Mouse (Mus musculus): ENCODE data around the gene Vmn1r29. TPM values are rescaled to one million over a fixed set of nuclear protein-coding genes. Genes with fewer than 3 reads are reported as not detected.
"Not testable (repeated sequence)": the region's sequence is repeated elsewhere in the genome, so short reads cannot be mapped to it uniquely, and the experiment has no call there.

Vmn1r29 gene
- total RNA-seq (2012; rRNA removed) = not detected in 2 replicates

DNA sequence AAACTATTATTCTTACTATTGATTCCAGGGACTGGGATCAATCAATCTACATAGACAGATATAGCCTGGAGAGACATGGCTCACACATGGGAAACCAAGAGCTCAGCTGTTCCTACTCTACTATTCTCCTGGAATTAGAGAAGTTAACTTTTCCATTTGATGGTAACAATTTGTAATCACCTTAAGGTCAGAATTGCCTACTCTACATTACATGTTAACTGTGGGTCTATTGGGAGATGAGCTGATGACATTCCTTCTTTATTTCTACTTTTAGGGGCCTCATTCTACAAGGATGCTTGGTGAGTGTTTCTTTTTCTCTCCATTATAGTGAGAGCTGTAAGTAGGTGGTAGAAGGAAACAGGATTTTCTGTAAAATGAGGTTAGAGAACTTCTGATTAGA is at the start of gene Vmn1r29:
Gene Vmn1r29, plus strand, starts transcription at position 301 of the 400 bp plus-strand sequence.
- TF ChIP-seq HCFC1 (IDR thresholded peaks at IDR 0.05; ENCODE audit: borderline replicate concordance, insufficient read depth, low read length) (no peak), ZC3H11A (IDR thresholded peaks at IDR 0.05; ENCODE audit: borderline replicate concordance, low read depth, low read length) (no peak), ZNF384 (IDR thresholded peaks at IDR 0.05; ENCODE audit: low read depth, low read length) (no peak), MAFK (IDR thresholded peaks at IDR 0.05; ENCODE audit: insufficient read depth, low read depth, low read length) (no peak), CHD2 (IDR thresholded peaks at IDR 0.05; ENCODE audit: low read depth, low read length) (no peak)
- no peak for DNase-seq (ENCODE audit: low read depth, low spot score)
- Histone ChIP-seq H3K4me1 (ENCODE audit: control insufficient read depth in 2 of 2, insufficient read depth in 2 of 2, low read length in 2 of 2, poor library complexity in 1 of 2) (no peaks in the 10 kb centered on the region), H3K4me3 (ENCODE audit: insufficient read depth in 1 of 2, low read depth in 1 of 2, low read length in 2 of 2, poor library complexity in 1 of 2, severe bottlenecking in 1 of 2) (no peak within 1 kb of the TSS), H3K36me3 (ENCODE audit: control insufficient read depth, insufficient read depth, low read length, poor library complexity, severe bottlenecking) (no peaks in the 10 kb centered on the region), H3K27ac (ENCODE audit: insufficient read depth, low read depth, low read length, poor library complexity, severe bottlenecking) (no peak within 1 kb of the TSS), H3K9me3 (ENCODE audit: control insufficient read depth, insufficient read depth, low read depth, low read length) (no peaks in the 10 kb centered on the region), H3K9ac (ENCODE audit: insufficient read depth, low read depth, low read length, poor library complexity, severe bottlenecking) (no peak within 1 kb of the TSS)
- in situ Hi-C loops (cut with MboI; ENCODE audit: low sequenced_read_pairs in 2 of 2, unreplicated experiment in 2 of 2) = no loop called here

- Histone ChIP-seq H3K36me3 (ENCODE audit: control insufficient read depth, insufficient read depth, low read length, poor library complexity, severe bottlenecking) (no peaks in the 10 kb centered on the region), H3K9ac (ENCODE audit: insufficient read depth, low read depth, low read length, poor library complexity, severe bottlenecking) (no peak within 1 kb of the TSS), H3K27ac (ENCODE audit: insufficient read depth, low read depth, low read length, poor library complexity, severe bottlenecking) (no peak within 1 kb of the TSS), H3K4me1 (ENCODE audit: control insufficient read depth in 2 of 2, insufficient read depth in 2 of 2, low read length in 2 of 2, poor library complexity in 1 of 2) (no peaks in the 10 kb centered on the region), H3K4me3 (ENCODE audit: insufficient read depth in 1 of 2, low read depth in 1 of 2, low read length in 2 of 2, poor library complexity in 1 of 2, severe bottlenecking in 1 of 2) (no peak within 1 kb of the TSS), H3K9me3 (ENCODE audit: control insufficient read depth, insufficient read depth, low read depth, low read length) (no peaks in the 10 kb centered on the region)
- TF ChIP-seq ZNF384 (IDR thresholded peaks at IDR 0.05; ENCODE audit: low read depth, low read length) (no peak), CHD2 (IDR thresholded peaks at IDR 0.05; ENCODE audit: low read depth, low read length) (no peak), MAFK (IDR thresholded peaks at IDR 0.05; ENCODE audit: insufficient read depth, low read depth, low read length) (no peak), ZC3H11A (IDR thresholded peaks at IDR 0.05; ENCODE audit: borderline replicate concordance, low read depth, low read length) (no peak), HCFC1 (IDR thresholded peaks at IDR 0.05; ENCODE audit: borderline replicate concordance, insufficient read depth, low read length) (no peak)
- in situ Hi-C loops (cut with MboI; ENCODE audit: low sequenced_read_pairs in 2 of 2, unreplicated experiment in 2 of 2) = no loop called here
- DNase-seq (ENCODE audit: low read depth, low spot score) = no peak
Measured at GRCm38 (mm10) chr6:58261737-58262136, 39.6 kb upstream of the Vmn1r29 start, which contains the start of gene Vmn1r28. TSS of gene Vmn1r28 (plus strand) at chr6:58262037.

GRCm38 (mm10) chr6:58279661-58280060 is 21.7 kb upstream of the Vmn1r29 start:
- H3K4me1 ChIP-seq (ENCODE audit: control insufficient read depth in 2 of 2, insufficient read depth in 2 of 2, low read length in 2 of 2, poor library complexity in 1 of 2); H3K9ac ChIP-seq (ENCODE audit: insufficient read depth, low read depth, low read length, poor library complexity, severe bottlenecking); H3K9me3 ChIP-seq (ENCODE audit: control insufficient read depth, insufficient read depth, low read depth, low read length); H3K27ac ChIP-seq (ENCODE audit: insufficient read depth, low read depth, low read length, poor library complexity, severe bottlenecking); H3K36me3 ChIP-seq (ENCODE audit: control insufficient read depth, insufficient read depth, low read length, poor library complexity, severe bottlenecking); H3K4me3 ChIP-seq (ENCODE audit: insufficient read depth in 1 of 2, low read depth in 1 of 2, low read length in 2 of 2, poor library complexity in 1 of 2, severe bottlenecking in 1 of 2); in situ Hi-C loops (cut with MboI; ENCODE audit: low sequenced_read_pairs in 2 of 2, unreplicated experiment in 2 of 2); DNase-seq (ENCODE audit: low read depth, low spot score): not testable (repeated sequence)

DNA sequence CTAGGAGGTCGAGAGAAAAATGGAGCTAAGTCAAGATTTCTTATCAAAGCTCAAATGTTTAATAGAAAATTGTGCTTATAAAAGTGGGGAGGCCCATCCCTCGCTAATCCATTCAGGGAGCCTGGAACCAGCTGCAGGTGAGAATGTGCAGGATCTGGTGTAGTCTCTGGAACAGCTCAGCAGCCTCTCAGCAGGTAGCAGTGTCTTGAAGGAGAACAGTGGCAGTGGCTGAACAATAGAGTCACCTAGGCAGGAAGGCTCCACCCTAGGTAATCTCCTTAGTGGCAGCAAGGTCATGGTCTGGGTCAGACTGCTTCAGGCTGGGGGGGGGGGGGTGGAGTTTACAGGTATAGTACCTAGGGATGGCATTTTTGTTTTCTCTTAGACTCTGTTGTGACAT is 9.1 kb upstream of the Vmn1r29 start:
- Histone ChIP-seq H3K27ac (ENCODE audit: insufficient read depth, low read depth, low read length, poor library complexity, severe bottlenecking) (peak overlapping the region; percentile 7; the same call in 1 of the 2 replicates), H3K4me1 (ENCODE audit: control insufficient read depth in 2 of 2, insufficient read depth in 2 of 2, low read length in 2 of 2, poor library complexity in 1 of 2) (no peaks in the 10 kb centered on the region), H3K9me3 (ENCODE audit: control insufficient read depth, insufficient read depth, low read depth, low read length) (no peaks in the 10 kb centered on the region), H3K4me3 (ENCODE audit: insufficient read depth in 1 of 2, low read depth in 1 of 2, low read length in 2 of 2, poor library complexity in 1 of 2, severe bottlenecking in 1 of 2) (no peak overlapping the region), H3K36me3 (ENCODE audit: control insufficient read depth, insufficient read depth, low read length, poor library complexity, severe bottlenecking) (no peaks in the 10 kb centered on the region), H3K9ac (ENCODE audit: insufficient read depth, low read depth, low read length, poor library complexity, severe bottlenecking) (no peak overlapping the region)
- DNase-seq (ENCODE audit: low read depth, low spot score) = peak; percentile 13
- in situ Hi-C loops (cut with MboI; ENCODE audit: low sequenced_read_pairs in 2 of 2, unreplicated experiment in 2 of 2) = no loop called here
- no peak for TF ChIP-seq ZNF384 (IDR thresholded peaks at IDR 0.05; ENCODE audit: low read depth, low read length)
- TF ChIP-seq CHD2 (IDR thresholded peaks at IDR 0.05; ENCODE audit: low read depth, low read length) = no peak
- no peak for TF ChIP-seq HCFC1 (IDR thresholded peaks at IDR 0.05; ENCODE audit: borderline replicate concordance, insufficient read depth, low read length)
- TF ChIP-seq MAFK (IDR thresholded peaks at IDR 0.05; ENCODE audit: insufficient read depth, low read depth, low read length) = no peak
- no peak for TF ChIP-seq ZC3H11A (IDR thresholded peaks at IDR 0.05; ENCODE audit: borderline replicate concordance, low read depth, low read length)

DNA sequence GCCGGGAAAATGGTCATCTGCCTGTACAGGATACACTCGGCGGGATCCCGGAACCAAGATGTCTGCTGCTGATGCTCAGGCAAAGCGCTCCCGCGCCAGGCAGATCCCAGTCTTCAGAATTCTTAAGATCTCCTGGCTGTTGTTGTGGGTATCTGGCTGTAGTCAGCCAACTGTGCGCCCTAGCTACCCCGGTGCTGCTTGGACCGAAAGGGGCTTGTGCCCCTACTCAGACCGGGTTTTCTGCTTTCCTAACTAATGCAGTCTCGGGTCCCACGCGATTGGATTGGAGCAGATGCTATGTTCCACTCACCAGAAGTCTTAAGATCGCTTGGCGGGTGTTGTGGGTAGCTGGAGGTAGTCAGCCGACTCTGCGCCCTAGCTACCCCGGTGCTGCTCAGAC is 2.8 kb upstream of the Vmn1r29 start:
- in situ Hi-C loops (cut with MboI; ENCODE audit: low sequenced_read_pairs in 2 of 2, unreplicated experiment in 2 of 2); H3K4me1 ChIP-seq (ENCODE audit: control insufficient read depth in 2 of 2, insufficient read depth in 2 of 2, low read length in 2 of 2, poor library complexity in 1 of 2); H3K27ac ChIP-seq (ENCODE audit: insufficient read depth, low read depth, low read length, poor library complexity, severe bottlenecking); H3K9me3 ChIP-seq (ENCODE audit: control insufficient read depth, insufficient read depth, low read depth, low read length); H3K36me3 ChIP-seq (ENCODE audit: control insufficient read depth, insufficient read depth, low read length, poor library complexity, severe bottlenecking): not testable (repeated sequence)
- peak; percentile 9 for DNase-seq (ENCODE audit: low read depth, low spot score)
- Histone ChIP-seq H3K9ac (ENCODE audit: insufficient read depth, low read depth, low read length, poor library complexity, severe bottlenecking) (peak overlapping the region; percentile 41), H3K4me3 (ENCODE audit: insufficient read depth in 1 of 2, low read depth in 1 of 2, low read length in 2 of 2, poor library complexity in 1 of 2, severe bottlenecking in 1 of 2) (peak overlapping the region; percentile 40 to 60)

- H3K36me3 ChIP-seq (ENCODE audit: control insufficient read depth, insufficient read depth, low read length, poor library complexity, severe bottlenecking); H3K4me3 ChIP-seq (ENCODE audit: insufficient read depth in 1 of 2, low read depth in 1 of 2, low read length in 2 of 2, poor library complexity in 1 of 2, severe bottlenecking in 1 of 2); in situ Hi-C loops (cut with MboI; ENCODE audit: low sequenced_read_pairs in 2 of 2, unreplicated experiment in 2 of 2); H3K27ac ChIP-seq (ENCODE audit: insufficient read depth, low read depth, low read length, poor library complexity, severe bottlenecking); DNase-seq (ENCODE audit: low read depth, low spot score); H3K9me3 ChIP-seq (ENCODE audit: control insufficient read depth, insufficient read depth, low read depth, low read length); H3K4me1 ChIP-seq (ENCODE audit: control insufficient read depth in 2 of 2, insufficient read depth in 2 of 2, low read length in 2 of 2, poor library complexity in 1 of 2); H3K9ac ChIP-seq (ENCODE audit: insufficient read depth, low read depth, low read length, poor library complexity, severe bottlenecking): not testable (repeated sequence)
Measured at GRCm38 (mm10) chr6:58330686-58331085, 29.3 kb downstream of the Vmn1r29 start.
